Mouse (Mus musculus) kidney, postnatal 0 days (tissue): ENCODE results near the gene Ap2m1. TPM values are rescaled to one million over a fixed set of nuclear protein-coding genes. Genes with fewer than 3 reads are reported as not detected.
"Not testable (repeated sequence)": the region's sequence is repeated elsewhere in the genome, so short reads cannot be mapped to it uniquely, and the experiment has no call there.

Experiments
- ATAC-seq: fragments of 200-750 bp; cut with Nextera tagmentation; replicated peaks from 2 replicates; pipeline ENCODE4 v1.8.0; 2017; ENCODE audit warnings: low read depth, moderate number of reproducible peaks, moderate TSS enrichment, moderate library complexity; ENCODE audit not compliant: low FRiP score
- DNase-seq: peaks from one replicate; pipeline ENCODE4 v3.0.0-alpha.2; 2016; ENCODE audit warnings: low spot score
- H3K27ac ChIP-seq: fragments of 300-500 bp; sonication (generic); 2 replicates; pipeline ENCODE4 v1.5.1; 2014; ENCODE audit warnings: mild to moderate bottlenecking
- H3K27me3 ChIP-seq: fragments of 300-500 bp; sonication (generic); 2 replicates; pipeline ENCODE4 v1.6.1; 2014; ENCODE audit warnings: low read length, mixed read lengths; ENCODE audit not compliant: insufficient read depth
- H3K36me3 ChIP-seq: fragments of 300-500 bp; sonication (generic); 2 replicates; pipeline ENCODE4 v1.6.1; 2014; ENCODE audit warnings: low read length, mixed read lengths; ENCODE audit not compliant: insufficient read depth
- H3K4me1 ChIP-seq: fragments of 300-500 bp; sonication (generic); replicated peaks from 2 replicates; pipeline ENCODE4 v1.6.1; 2014; ENCODE audit warnings: antibody characterized with exemption, low read length, mixed read lengths; ENCODE audit not compliant: insufficient read depth
- H3K4me2 ChIP-seq: fragments of 300-500 bp; sonication (generic); 2 replicates; pipeline ENCODE4 v1.6.1; 2014; ENCODE audit warnings: mild to moderate bottlenecking, low read length, moderate library complexity, mixed read lengths
- H3K4me3 ChIP-seq: fragments of 300-500 bp; sonication (generic); replicated peaks from 2 replicates; pipeline ENCODE4 v1.5.1; 2014; ENCODE audit warnings: low read depth, low read length
- H3K9ac ChIP-seq: fragments of 300-500 bp; sonication (generic); 2 replicates; pipeline ENCODE4 v1.6.1; 2014; ENCODE audit warnings: low read depth, low read length
- H3K9me3 ChIP-seq: fragments of 300-500 bp; sonication (generic); replicated peaks from 2 replicates; pipeline ENCODE4 v1.6.1; 2016; ENCODE audit warnings: low read length, inconsistent platforms, mixed read lengths
- CTCF ChIP-seq: IDR thresholded peaks from 2 replicates; pipeline ENCODE4 v1.5.1; 2016; ENCODE audit warnings: antibody characterized with exemption, low read depth, mild to moderate bottlenecking, moderate library complexity
- WGBS: fragments of 180-500 bp; shearing (Covaris S2); extraction: QIAGEN DNeasy Blood & Tissue Kit; methylation state at CpG from one replicate; pipeline ENCODE4 v1.1.7; 2014; 5-methylcytosine and 5-hydroxymethylcytosine counted together
- polyA plus RNA-seq: library from polyadenylated mRNA; unstranded; fragments of >200 nt; fragmentation: Nextera tagmentation; extraction: Ambion mirVana; gene quantifications from 2 replicates; pipeline ENCODE4 v1.2.1, GENCODE M21; 2015

The Ap2m1 gene
- 605 and 673 TPM in 2 replicates for polyA plus RNA-seq

GRCm38 (mm10) chr16:20535296-20536080, at the start of gene Ap2m1:
Ap2m1 (plus strand) TSS chr16:20535478.
- Histone ChIP-seq H3K4me3 (peak within 1 kb of the TSS; percentile 70), H3K9ac (peak within 1 kb of the TSS; percentile 89), H3K27ac (peak within 1 kb of the TSS; percentile 81), H3K36me3 (peaks cover 33% of the 10 kb centered on the region), H3K4me2 (peak within 1 kb of the TSS; percentile 80), H3K4me1 (peaks cover 11% of the 10 kb centered on the region), H3K9me3 (no peaks in the 10 kb centered on the region), H3K27me3 (no peaks in the 10 kb centered on the region)
- TF ChIP-seq CTCF, result no peak
- peak; percentile 96 for ATAC-seq
- DNase-seq, result peak; percentile 99
- WGBS, result under 1% methylated on average over 50 of the region's 52 CpGs

- Histone ChIP-seq H3K27me3 (no peaks in the 10 kb centered on the region), H3K36me3 (no peaks in the 10 kb centered on the region), H3K9me3 (no peaks in the 10 kb centered on the region), H3K4me1 (no peaks in the 10 kb centered on the region), H3K27ac (no peak overlapping the region), H3K9ac (no peak overlapping the region), H3K4me3 (no peak overlapping the region), H3K4me2 (no peak overlapping the region)
- peak; percentile 68; the same call in 1 of the 2 replicates for ATAC-seq
- DNase-seq, result peak; percentile 10
- no peak for TF ChIP-seq CTCF
- WGBS, result 49% methylated on average over 3 of the region's 3 CpGs
These were observed 49.2 kb upstream of the Ap2m1 start for GRCm38 (mm10) chr16:20486048-20486447.

DNA sequence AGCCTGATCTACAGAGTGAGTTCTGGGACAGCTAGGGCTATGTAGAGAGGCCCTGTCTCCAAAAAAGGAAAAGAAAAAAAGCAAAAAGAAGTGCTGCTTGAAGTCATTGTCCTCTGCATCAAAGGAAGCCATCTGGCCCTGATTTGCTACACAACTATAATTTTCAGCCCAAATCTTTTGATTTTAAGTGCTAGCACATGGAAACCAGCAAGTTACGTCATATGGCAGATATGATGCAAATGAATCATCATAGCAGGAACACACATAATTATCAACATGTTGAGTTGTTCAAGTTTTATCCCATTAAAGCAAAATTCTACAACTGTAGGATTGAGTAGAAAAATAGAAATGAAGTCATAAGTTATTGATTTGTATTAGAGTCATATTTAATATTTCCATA, 47.1 kb upstream of the Ap2m1 start:
- Histone ChIP-seq H3K27ac (no peak overlapping the region), H3K27me3 (no peaks in the 10 kb centered on the region), H3K36me3 (no peaks in the 10 kb centered on the region), H3K4me1 (no peaks in the 10 kb centered on the region), H3K4me2 (no peak overlapping the region), H3K9ac (no peak overlapping the region), H3K9me3 (no peaks in the 10 kb centered on the region), H3K4me3 (no peak overlapping the region)
- DNase-seq (no peak), ATAC-seq (no peak)
- WGBS, result 95% methylated on average over 1 of the region's 1 CpGs
- no peak for TF ChIP-seq CTCF

DNA sequence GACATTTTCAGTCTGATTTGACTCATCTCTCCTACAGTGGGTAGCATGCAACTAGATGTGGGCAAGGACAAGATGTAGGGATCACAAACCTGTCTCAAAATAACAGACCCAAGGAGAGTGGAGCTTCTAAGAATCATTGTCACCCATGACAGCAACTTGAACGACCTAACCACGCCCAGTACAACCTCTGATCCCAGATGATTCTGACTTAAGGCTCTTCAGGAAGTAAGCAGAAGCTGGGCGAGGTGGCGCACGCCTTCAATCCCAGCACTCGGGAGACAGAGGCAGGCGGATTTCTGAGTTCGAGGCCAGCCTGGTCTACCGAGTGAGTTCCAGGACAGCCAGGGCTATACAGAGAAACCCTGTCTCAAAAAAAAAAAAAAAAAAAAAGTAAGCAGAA, 46.5 kb upstream of the Ap2m1 start:
- H3K27me3 ChIP-seq, DNase-seq, H3K27ac ChIP-seq, H3K9ac ChIP-seq, ATAC-seq, H3K36me3 ChIP-seq, H3K4me2 ChIP-seq, H3K4me1 ChIP-seq, H3K9me3 ChIP-seq, H3K4me3 ChIP-seq: not testable (repeated sequence)
- 83% methylated on average over 9 of the region's 9 CpGs for WGBS

- H3K27ac ChIP-seq, result no peak overlapping the region
- no peak overlapping the region for H3K4me3 ChIP-seq
- TF ChIP-seq CTCF, result no peak
- no peak overlapping the region for H3K9ac ChIP-seq
- no peak overlapping the region for H3K4me2 ChIP-seq
- WGBS, result 90% methylated on average over 2 of the region's 2 CpGs
- ATAC-seq, result no peak
- H3K9me3 ChIP-seq, result no peaks in the 10 kb centered on the region
- DNase-seq, result no peak
- H3K4me1 ChIP-seq, result no peaks in the 10 kb centered on the region
- H3K27me3 ChIP-seq, result no peaks in the 10 kb centered on the region
- no peaks in the 10 kb centered on the region for H3K36me3 ChIP-seq
These were observed 46.0 kb upstream of the Ap2m1 start for GRCm38 (mm10) chr16:20489233-20489632.

DNA sequence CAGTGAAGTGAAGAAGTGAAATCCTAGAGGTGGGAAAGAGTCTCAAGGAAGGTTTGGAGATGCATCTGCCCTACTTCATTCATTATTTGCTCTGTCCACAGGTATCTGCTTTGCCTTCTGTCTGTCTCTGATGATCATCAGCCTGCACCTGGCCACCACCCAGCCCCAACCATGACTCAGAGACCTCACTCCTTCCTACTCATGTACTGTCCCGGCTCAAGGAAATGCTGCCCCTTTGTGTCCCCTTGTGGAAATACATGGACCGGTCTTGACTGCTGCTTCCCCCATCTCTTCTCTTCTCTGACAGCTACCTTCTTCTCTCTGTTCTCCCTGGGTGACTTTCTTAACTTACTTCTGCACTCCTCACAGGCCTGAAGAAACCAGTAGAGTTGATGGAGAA, 44.7 kb upstream of the Ap2m1 start:
- Histone ChIP-seq H3K9ac (no peak overlapping the region), H3K4me3 (no peak overlapping the region), H3K4me2 (no peak overlapping the region), H3K9me3 (no peaks in the 10 kb centered on the region), H3K4me1 (no peaks in the 10 kb centered on the region), H3K36me3 (no peaks in the 10 kb centered on the region), H3K27me3 (no peaks in the 10 kb centered on the region), H3K27ac (no peak overlapping the region)
- TF ChIP-seq CTCF, result peak; percentile 58
- DNase-seq, result peak; percentile 21
- peak; percentile 61; the same call in 1 of the 2 replicates for ATAC-seq
- 39% methylated on average over 2 of the region's 2 CpGs for WGBS
